Mouse (Mus musculus) T-cell, adult 2 months (primary cell): Measurements from ENCODE around the gene Ngfr.

ENCODE experiments used
- DNase-seq: peaks from one replicate; pipeline ENCODE4 v3.0.0; 2022; ENCODE audit warnings: low spot score

Gene Ngfr

DNA sequence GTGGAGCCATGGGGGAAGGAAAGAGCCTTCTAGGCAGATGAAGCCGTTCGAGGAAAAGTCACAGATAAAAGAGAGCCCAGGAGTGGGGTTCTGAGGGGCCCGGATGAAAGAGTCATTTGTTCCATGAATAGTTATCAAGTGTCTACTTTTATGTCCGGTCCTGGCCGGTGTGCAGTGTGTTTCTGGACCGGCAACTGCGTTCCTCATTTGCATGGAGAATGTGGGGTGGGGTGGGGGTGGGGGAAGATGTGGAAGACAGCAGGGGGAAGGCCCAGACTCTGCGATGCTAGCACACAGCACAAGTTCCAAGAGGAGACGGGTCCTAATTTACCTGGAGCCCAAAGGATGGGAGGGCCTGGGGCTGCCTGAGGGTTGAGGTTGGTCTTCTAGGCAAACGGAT lies 68.2 kb downstream of the Ngfr start:
- DNase-seq: no peak
